Mouse (Mus musculus) embryonic fibroblast, embryonic 13.5 days (primary cell): Measurements from ENCODE around the gene Hus1. TPM values are rescaled to one million over a fixed set of nuclear protein-coding genes. Genes with fewer than 3 reads are reported as not detected.

ENCODE experiments used
- H3K27ac ChIP-seq: 2 replicates; pipeline ENCODE4 v1.5.1; 2012; ENCODE audit warnings: low read length, control low read depth, inconsistent platforms; ENCODE audit not compliant: insufficient read depth
- H3K4me1 ChIP-seq: 2 replicates; pipeline ENCODE4 v1.6.1; 2011; ENCODE audit warnings: low read length; ENCODE audit not compliant: control insufficient read depth, insufficient read depth
- H3K4me3 ChIP-seq: 2 replicates; pipeline ENCODE4 v1.5.1; 2011; ENCODE audit warnings: mild to moderate bottlenecking, control low read depth, low read length; ENCODE audit not compliant: insufficient read depth
- CTCF ChIP-seq: IDR thresholded peaks from 2 replicates; pipeline ENCODE4 v1.5.1; 2011; ENCODE audit warnings: mild to moderate bottlenecking, control low read depth, low read length, moderate library complexity, borderline replicate concordance; ENCODE audit not compliant: insufficient read depth
- POLR2A ChIP-seq: IDR thresholded peaks from 2 replicates; pipeline ENCODE4 v1.6.1; 2011; ENCODE audit warnings: low read depth, mild to moderate bottlenecking, control low read depth, low read length, moderate library complexity
- polyA plus RNA-seq: library from polyadenylated mRNA; stranded (reverse); fragments of >200 nt; gene quantifications from 2 replicates; pipeline ENCODE4 v1.2.4, GENCODE M21; 2011; ENCODE audit warnings: low read depth; ENCODE audit not compliant: missing spikeins, insufficient read length

Gene Hus1
- 8.8 and 15.4 TPM in 2 replicates for polyA plus RNA-seq

- Histone ChIP-seq H3K27ac (peak within 1 kb of the TSS; percentile 73), H3K4me1 (no peaks in the 10 kb centered on the region; the same call in 1 of the 2 replicates), H3K4me3 (peak within 1 kb of the TSS; percentile 86)
- TF ChIP-seq CTCF (no peak), POLR2A (peak; percentile 86)
Observed at GRCm38 (mm10) chr11:9010853-9011339, at the start of gene Hus1. Hus1 (minus strand) TSS chr11:9011191.

- no peak overlapping the region for H3K4me3 ChIP-seq
- TF ChIP-seq POLR2A (no peak), CTCF (no peak)
- no peak overlapping the region for H3K27ac ChIP-seq
- no peaks in the 10 kb centered on the region for H3K4me1 ChIP-seq
Observed at GRCm38 (mm10) chr11:9060484-9060883, 49.5 kb upstream of the Hus1 start.

- TF ChIP-seq CTCF (no peak), POLR2A (no peak)
- H3K4me3 ChIP-seq: no peak overlapping the region
- H3K27ac ChIP-seq: no peak overlapping the region
- no peaks in the 10 kb centered on the region for H3K4me1 ChIP-seq
Observed at GRCm38 (mm10) chr11:9060029-9060428, 49.0 kb upstream of the Hus1 start.

GRCm38 (mm10) chr11:9057711-9058110 lies 46.7 kb upstream of the Hus1 start:
- Histone ChIP-seq H3K4me1 (no peaks in the 10 kb centered on the region), H3K27ac (no peak overlapping the region), H3K4me3 (no peak overlapping the region)
- no peak for TF ChIP-seq POLR2A
- TF ChIP-seq CTCF: no peak

GRCm38 (mm10) chr11:9056937-9057336 lies 45.9 kb upstream of the Hus1 start:
- Histone ChIP-seq H3K27ac (no peak overlapping the region), H3K4me1 (no peaks in the 10 kb centered on the region), H3K4me3 (no peak overlapping the region)
- TF ChIP-seq POLR2A (no peak), CTCF (no peak)

GRCm38 (mm10) chr11:9051895-9052294 lies 40.9 kb upstream of the Hus1 start:
- H3K27ac ChIP-seq: no peak overlapping the region
- 0 out of 2 replicates have a peak, but pooled peaks cover 2% of the 10 kb centered on the region for H3K4me1 ChIP-seq
- TF ChIP-seq POLR2A (no peak), CTCF (no peak)

GRCm38 (mm10) chr11:9050241-9050640 lies 39.2 kb upstream of the Hus1 start:
- TF ChIP-seq CTCF: no peak
- no peak for TF ChIP-seq POLR2A
- no peak overlapping the region for H3K27ac ChIP-seq
- H3K4me3 ChIP-seq: no peak overlapping the region
- H3K4me1 ChIP-seq: 0 out of 2 replicates have a peak, but pooled peaks cover 2% of the 10 kb centered on the region

More at GRCm38 (mm10) chr11:9051895-9052294, 40.9 kb upstream of the Hus1 start:
- H3K4me3 ChIP-seq: no peak overlapping the region

GRCm38 (mm10) chr11:9048703-9049060 lies 37.7 kb upstream of the Hus1 start, which contains the start of gene Sun3:
Sun3 (minus strand) TSS chr11:9048991.
- H3K27ac ChIP-seq: no peak within 1 kb of the TSS
- H3K4me3 ChIP-seq: peak within 1 kb of the TSS; percentile 38
- H3K4me1 ChIP-seq: 0 out of 2 replicates have a peak, but pooled peaks cover 2% of the 10 kb centered on the region
- TF ChIP-seq CTCF: no peak
- TF ChIP-seq POLR2A: no peak

- no peak within 1 kb of the TSS for H3K27ac ChIP-seq
- 0 out of 2 replicates have a peak, but pooled peaks cover 2% of the 10 kb centered on the region for H3K4me1 ChIP-seq
- TF ChIP-seq CTCF (no peak), POLR2A (no peak)
- H3K4me3 ChIP-seq: peak within 1 kb of the TSS; percentile 38
Observed at GRCm38 (mm10) chr11:9048011-9048702, 37.2 kb upstream of the Hus1 start, which contains the start of gene Gm11992. Gm11992 (plus strand) TSS chr11:9048594.

GRCm38 (mm10) chr11:9047044-9047443 lies 36.1 kb upstream of the Hus1 start:
- TF ChIP-seq POLR2A (no peak), CTCF (no peak)
- Histone ChIP-seq H3K4me3 (no peak overlapping the region), H3K27ac (no peak overlapping the region), H3K4me1 (0 out of 2 replicates have a peak, but pooled peaks cover 2% of the 10 kb centered on the region)

- H3K27ac ChIP-seq: no peak overlapping the region
- TF ChIP-seq CTCF (no peak), POLR2A (no peak)
- 0 out of 2 replicates have a peak, but pooled peaks cover 2% of the 10 kb centered on the region for H3K4me1 ChIP-seq
Observed at GRCm38 (mm10) chr11:9046546-9046945, 35.6 kb upstream of the Hus1 start.

More at GRCm38 (mm10) chr11:9046546-9046945, 35.6 kb upstream of the Hus1 start:
- no peak overlapping the region for H3K4me3 ChIP-seq
